Mouse (Mus musculus): ENCODE measurements around the gene Pck1. TPM values are rescaled to one million over a fixed set of nuclear protein-coding genes. Genes with fewer than 3 reads are reported as not detected.

The Pck1 gene
- total RNA-seq, 4 experiments from 2014 or later, result 3.9 to 5.8 (median 4.8) TPM

- peak; percentile 41 for DNase-seq (ENCODE audit: low spot score)
Observed at GRCm38 (mm10) chr2:173173521-173174511, 21.0 kb downstream of the Pck1 start.

GRCm38 (mm10) chr2:173174569-173174968, 21.7 kb downstream of the Pck1 start:
- no peak for DNase-seq (ENCODE audit: low spot score)

- no peak for DNase-seq (ENCODE audit: low spot score)
Observed at GRCm38 (mm10) chr2:173175703-173176102, 22.9 kb downstream of the Pck1 start.

GRCm38 (mm10) chr2:173177481-173177880, 24.6 kb downstream of the Pck1 start:
- DNase-seq (ENCODE audit: low spot score), result no peak

GRCm38 (mm10) chr2:173177951-173178350, 25.1 kb downstream of the Pck1 start:
- DNase-seq (ENCODE audit: low spot score), result peak; percentile 23

GRCm38 (mm10) chr2:173179046-173179445, 26.2 kb downstream of the Pck1 start:
- DNase-seq (ENCODE audit: low spot score), result no peak

- no peak for DNase-seq (ENCODE audit: low spot score)
Observed at GRCm38 (mm10) chr2:173180026-173180425, 27.2 kb downstream of the Pck1 start.

GRCm38 (mm10) chr2:173180721-173181388, 28.0 kb downstream of the Pck1 start:
- DNase-seq (ENCODE audit: low spot score), result no peak

- DNase-seq (ENCODE audit: low spot score), result no peak
Observed at GRCm38 (mm10) chr2:173181486-173181885, 28.6 kb downstream of the Pck1 start.

- no peak for DNase-seq (ENCODE audit: low spot score)
Observed at GRCm38 (mm10) chr2:173181901-173182300, 29.1 kb downstream of the Pck1 start.

GRCm38 (mm10) chr2:173182796-173183195, 29.9 kb downstream of the Pck1 start:
- no peak for DNase-seq (ENCODE audit: low spot score)

- no peak for DNase-seq (ENCODE audit: low spot score)
Observed at GRCm38 (mm10) chr2:173183311-173183710, 30.5 kb downstream of the Pck1 start.

GRCm38 (mm10) chr2:173183836-173184460, 31.1 kb downstream of the Pck1 start:
- peak; percentile 51 for DNase-seq (ENCODE audit: low spot score)

GRCm38 (mm10) chr2:173184475-173185080, 31.7 kb downstream of the Pck1 start:
- DNase-seq (ENCODE audit: low spot score), result no peak

- no peak for DNase-seq (ENCODE audit: low spot score)
Observed at GRCm38 (mm10) chr2:173185282-173185681, 32.4 kb downstream of the Pck1 start.

GRCm38 (mm10) chr2:173186047-173186943, 33.4 kb downstream of the Pck1 start:
- peak; percentile 79 for DNase-seq (ENCODE audit: low spot score)

- DNase-seq (ENCODE audit: low spot score), result no peak
Observed at GRCm38 (mm10) chr2:173187182-173187855, 34.5 kb downstream of the Pck1 start.

GRCm38 (mm10) chr2:173194796-173195195, 41.9 kb downstream of the Pck1 start:
- no peak for DNase-seq (ENCODE audit: low spot score)

- no peak for DNase-seq (ENCODE audit: low spot score)
Observed at GRCm38 (mm10) chr2:173202924-173203689, 50.3 kb downstream of the Pck1 start.

Measured in heart, adult 8-10 months (tissue).